Mouse (Mus musculus) ES-Bruce4 (cell line): ENCODE data around the gene Plekha7.

Source experiments
- CTCF ChIP-seq: IDR thresholded peaks from one replicate; pipeline ENCODE4 v1.8.1; 2011; ENCODE audit warnings: low read depth, low read length
- EP300 ChIP-seq: IDR thresholded peaks from 2 replicates; pipeline ENCODE4 v1.6.1; 2011; ENCODE audit warnings: low read depth, low read length; ENCODE audit not compliant: insufficient read depth
- POLR2A ChIP-seq: IDR thresholded peaks from one replicate; pipeline ENCODE4 v1.8.1; 2011; ENCODE audit warnings: low read length; ENCODE audit not compliant: insufficient read depth

DNA sequence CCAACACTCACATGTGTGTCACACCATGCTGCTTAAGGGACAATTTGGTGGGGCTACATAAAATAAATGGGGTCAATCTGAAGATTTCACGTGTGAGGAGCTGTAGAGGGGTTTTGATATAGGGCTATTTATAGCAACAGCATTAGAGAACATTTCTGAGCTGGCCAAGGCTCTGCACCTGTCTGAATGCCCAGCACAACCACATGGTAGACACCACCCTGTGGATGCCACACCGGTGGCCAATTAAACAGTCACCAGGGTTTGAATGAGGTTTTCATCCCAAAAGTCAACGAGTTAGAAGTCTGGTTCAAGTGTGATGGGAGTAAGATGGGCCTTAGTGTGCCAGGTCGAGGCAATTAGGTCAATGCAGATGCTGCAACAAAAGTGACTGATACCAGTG is 138.8 kb downstream of the Plekha7 start:
- TF ChIP-seq CTCF (no peak), POLR2A (no peak), EP300 (no peak)
